In the genomic region with DNA sequence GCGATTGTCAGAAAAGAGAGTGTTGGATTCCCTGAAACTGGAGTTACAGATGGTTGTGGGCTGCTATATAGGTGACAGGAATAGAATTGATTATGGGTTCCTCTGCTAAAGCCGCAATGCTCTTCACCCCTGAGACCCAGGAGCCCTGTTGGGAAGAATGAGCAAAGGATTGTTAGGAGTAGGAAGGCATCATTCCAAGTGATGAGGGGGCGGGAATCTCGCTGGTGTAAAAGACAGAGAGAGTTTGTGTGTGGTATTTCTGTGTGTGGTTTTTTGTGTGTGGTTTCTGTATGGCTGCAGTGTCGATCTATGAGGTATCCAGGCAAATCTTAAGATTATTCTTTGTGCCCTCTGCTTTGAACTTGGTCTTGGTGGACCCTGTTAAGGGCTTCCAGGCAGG, we compare ENCODE assay signal across 11 mouse cellular contexts. TPM values are rescaled to one million over a fixed set of nuclear protein-coding genes. Genes with fewer than 3 reads are reported as not detected.
DNase-seq lines count a peak whose midpoint lies in the region; ATAC-seq and TF ChIP-seq lines count a peak whose summit lies in the region.
"Had no signal": no experiment of that assay in that cellular context is flagged by ENCODE, and none has a peak within 500 bp of the region (broad histone marks: within the 10 kb centered on the region; RNA-seq: fewer than 3 reads in every experiment).

No protein-coding gene starts in this region.

- intact Hi-C loops in left cerebral cortex, postnatal 25 days (cut with DNase I): loop anchor here (1.0 kb wide), 1 partner anchor 33 kb away; no protein-coding TSS in a partner anchor

- peaks cover 5% of the 10 kb centered on the region; the same call in 1 of the 2 replicates for H3K4me1 ChIP-seq in cerebellum, adult 2 months (ENCODE audit: control insufficient read depth, insufficient read depth, low read length)
- H3K4me1 ChIP-seq in liver, embryonic 11.5 days (replicated peaks; ENCODE audit: control insufficient read depth, insufficient read depth, low read length): no peaks in the 10 kb centered on the region

- TF ChIP-seq CTCF in cerebellum, adult 2 months (IDR thresholded peaks at IDR 0.05; ENCODE audit: borderline replicate concordance, insufficient read depth, low read depth, low read length): no peak

- no peak for ATAC-seq in liver, embryonic 11.5 days (replicated peaks; ENCODE audit: low FRiP score)

- DNase-seq in cerebellum, adult 2 months: no peak
- no peak for DNase-seq in cerebellum, adult 9-11 months
- peak; percentile 18 for DNase-seq in liver, embryonic 11.5 days (ENCODE audit: low spot score)
- DNase-seq in liver: no peak
- peak; percentile 12 to 77 for DNase-seq in left cerebral cortex, postnatal 25 days (ENCODE audit: low spot score in 2 of 2)
- peak; percentile 65 to 66 for DNase-seq in right cerebral cortex, adult 2 months (ENCODE audit: low spot score in 2 of 2)
- DNase-seq in urinary bladder, adult 2 months (ENCODE audit: low spot score): no peak
- DNase-seq in retina, embryonic 14.5 days (ENCODE audit: low spot score): no peak
- DNase-seq: lung, adult 2 months had no signal

- no peak for TF ChIP-seq POLR2A in cerebellum, adult 2 months (IDR thresholded peaks at IDR 0.05; ENCODE audit: borderline replicate concordance, insufficient read depth, low read length)

- H3K4me3 ChIP-seq in cerebellum, adult 2 months (replicated peaks; ENCODE audit: insufficient read depth, low read depth, low read length): peak overlapping the region; percentile 21
- H3K4me3 ChIP-seq in liver, embryonic 11.5 days (ENCODE audit: low read depth, low read length): no peak overlapping the region

- H3K36me3 ChIP-seq in liver, embryonic 11.5 days (ENCODE audit: control insufficient read depth, insufficient read depth, low read length): no peaks in the 10 kb centered on the region

- WGBS in cerebellum, adult 2 months: 77% methylated on average over 5 of the region's 5 CpGs
- 62% methylated on average over 5 of the region's 5 CpGs for WGBS in liver, embryonic 11.5 days

- H3K4me2 ChIP-seq in liver, embryonic 11.5 days: peak overlapping the region; percentile 95; the same call in 1 of the 2 replicates

- H3K27ac ChIP-seq in cerebellum, adult 2 months (ENCODE audit: insufficient read depth, low read length): no peak overlapping the region
- no peak overlapping the region for H3K27ac ChIP-seq in liver, embryonic 11.5 days (ENCODE audit: low read depth, low read length)

- H3K9me3 ChIP-seq in liver, embryonic 11.5 days (ENCODE audit: control insufficient read depth, low read length): no peaks in the 10 kb centered on the region

- H3K27me3 ChIP-seq in cerebellum, adult 2 months (ENCODE audit: control insufficient read depth, insufficient read depth, low read length): no peaks in the 10 kb centered on the region
- H3K27me3 ChIP-seq in liver, embryonic 11.5 days (replicated peaks; ENCODE audit: control insufficient read depth, insufficient read depth, low read length): peaks cover 13% of the 10 kb centered on the region

- H3K9ac ChIP-seq in liver, embryonic 11.5 days (ENCODE audit: low read depth, low read length): no peak overlapping the region

RNA-seq across cellular contexts. Expression of gene Zkscan16, which starts 1.3 kb away (rescaled TPM):
- polyA plus RNA-seq in cerebellum, adult 2 months (2012; rRNA removed): 8.1 and 9.0 TPM in 2 replicates
- polyA plus RNA-seq in liver, embryonic 11.5 days (2014; fragmentation: Nextera tagmentation; extraction: Ambion mirVana): 0.21 and 0.29 TPM in 2 replicates
- total RNA-seq in left cerebral cortex, postnatal 25 days (2021): 10 to 100 TPM; 40.1 to 42.0 TPM
- 0.06 and 0.15 TPM in 2 replicates for polyA plus RNA-seq in urinary bladder, adult 2 months (2012; rRNA removed)
- polyA plus RNA-seq: lung, adult 2 months had no signal

RNA-seq across cellular contexts. Expression of gene Ecpas, which starts 32.1 kb away (rescaled TPM):
- polyA plus RNA-seq in cerebellum, adult 2 months (2012; rRNA removed): 41.3 and 41.8 TPM in 2 replicates
- polyA plus RNA-seq in liver, embryonic 11.5 days (2014; fragmentation: Nextera tagmentation; extraction: Ambion mirVana): 43.0 and 44.8 TPM in 2 replicates
- 100 to 1,000 TPM; 123 to 137 TPM for total RNA-seq in left cerebral cortex, postnatal 25 days (2021)
- polyA plus RNA-seq in urinary bladder, adult 2 months (2012; rRNA removed): 25.0 and 31.5 TPM in 2 replicates

RNA-seq across cellular contexts. Expression of gene Ptgr1, which starts 42.2 kb away (rescaled TPM):
- 1.1 and 1.7 TPM in 2 replicates for polyA plus RNA-seq in cerebellum, adult 2 months (2012; rRNA removed)
- 28.0 and 30.5 TPM in 2 replicates for polyA plus RNA-seq in liver, embryonic 11.5 days (2014; fragmentation: Nextera tagmentation; extraction: Ambion mirVana)
- total RNA-seq in left cerebral cortex, postnatal 25 days (2021): 1 to 10 TPM; 1.5 to 1.8 TPM
- 101 and 130 TPM in 2 replicates for polyA plus RNA-seq in urinary bladder, adult 2 months (2012; rRNA removed)

RNA-seq across cellular contexts. Expression of gene Dnajc25, which starts 50.2 kb away (rescaled TPM):
- polyA plus RNA-seq in cerebellum, adult 2 months (2012; rRNA removed): 3.1 and 3.7 TPM in 2 replicates
- polyA plus RNA-seq in liver, embryonic 11.5 days (2014; fragmentation: Nextera tagmentation; extraction: Ambion mirVana): 8.8 and 11.1 TPM in 2 replicates
- total RNA-seq in left cerebral cortex, postnatal 25 days (2021): 1 to 10 TPM; 4.8 to 4.9 TPM
- 10.2 and 10.8 TPM in 2 replicates for polyA plus RNA-seq in urinary bladder, adult 2 months (2012; rRNA removed)

RNA-seq across cellular contexts. Expression of gene Gm20503, which starts 58.3 kb away (rescaled TPM):
- polyA plus RNA-seq in cerebellum, adult 2 months (2012; rRNA removed): not detected in 2 replicates
- 8.1 and 11.5 TPM in 2 replicates for polyA plus RNA-seq in liver, embryonic 11.5 days (2014; fragmentation: Nextera tagmentation; extraction: Ambion mirVana)
- total RNA-seq in left cerebral cortex, postnatal 25 days (2021): 1 to 10 TPM; 1.5 to 2.4 TPM
- polyA plus RNA-seq in urinary bladder, adult 2 months (2012; rRNA removed): not detected in 2 replicates
- polyA plus RNA-seq: gonadal fat pad, adult 2 months; large intestine, adult 2 months; lung, adult 2 months had no signal

Comparison
In these comparisons a context has a peak if more than half of its experiments do, and no peak if none do; other contexts are left out.
1. DNase-seq: peak in liver, embryonic 11.5 days (single experiment), left cerebral cortex, postnatal 25 days (2 of 2) and right cerebral cortex, adult 2 months (2 of 2); none in cerebellum, adult 2 months (0 of 2), cerebellum, adult 9-11 months (single experiment), liver (single experiment), urinary bladder, adult 2 months (single experiment) and retina, embryonic 14.5 days (single experiment).
2. RNA of gene Ptgr1, which starts 42.2 kb away (polyA plus RNA-seq): 101 to 130 TPM in urinary bladder, adult 2 months and 28.0 to 30.5 TPM in liver, embryonic 11.5 days; 1.1 to 1.7 TPM in cerebellum, adult 2 months; every median in the first group is over 10 times any median in the second.